Mouse (Mus musculus) NIH3T3 (cell line): ENCODE measurements at regions not wholly inside any gene's neighbourhood (a gene's known extent, or its start where the extent isn't known, plus 50 kb on each side); places are given as distances from the start of the nearest gene placed in this dataset.

ENCODE experiments used
- DNase-seq: peaks from one replicate; pipeline ENCODE4 v3.0.0-alpha.2; 2012; ENCODE audit warnings: low read depth

- DNase-seq = no peak
Observed at GRCm38 (mm10) chr5:64499131-64499530, 304.1 kb upstream of the Klf3 start.

DNA sequence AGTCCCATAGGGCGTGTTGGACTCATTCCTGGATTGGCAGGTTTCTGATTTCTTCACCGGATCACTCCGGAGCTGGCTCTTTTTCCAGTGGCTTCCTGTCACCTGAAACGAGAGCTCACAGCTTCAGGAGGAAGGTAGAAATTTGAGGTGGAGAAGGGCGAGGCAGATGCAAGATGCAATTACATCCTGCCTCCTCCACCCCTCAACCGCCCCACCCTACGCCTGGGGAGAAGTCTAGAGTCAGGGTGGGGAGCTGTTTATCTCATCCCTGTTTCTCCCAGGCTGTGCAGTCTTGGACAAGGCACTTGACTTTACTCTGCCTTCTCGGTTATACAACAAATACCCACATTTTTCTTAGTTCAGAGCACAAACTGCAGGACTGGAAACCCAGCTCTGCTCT, 302.8 kb upstream of the Klf3 start:
- no peak for DNase-seq

DNA sequence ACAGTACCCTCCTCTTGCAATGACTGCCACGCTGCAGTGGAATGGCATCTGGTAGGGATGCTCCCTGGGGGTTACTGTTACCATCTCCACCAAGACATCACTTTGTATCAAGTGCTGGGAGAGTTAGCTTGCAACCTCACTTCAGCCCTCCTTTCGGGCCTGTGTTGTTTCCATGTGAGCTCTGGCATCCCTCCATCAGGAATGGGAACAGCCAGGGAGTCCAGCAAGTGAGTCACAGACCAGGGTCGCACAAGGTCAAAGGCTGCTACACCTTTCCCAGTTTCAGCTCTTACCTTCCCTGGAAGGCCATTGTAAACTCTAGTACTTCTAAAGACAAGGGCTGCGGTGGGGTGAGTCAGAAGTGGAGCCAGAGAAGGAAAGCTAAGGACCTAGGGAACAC, 302.3 kb upstream of the Klf3 start:
- DNase-seq = peak; percentile 71

DNA sequence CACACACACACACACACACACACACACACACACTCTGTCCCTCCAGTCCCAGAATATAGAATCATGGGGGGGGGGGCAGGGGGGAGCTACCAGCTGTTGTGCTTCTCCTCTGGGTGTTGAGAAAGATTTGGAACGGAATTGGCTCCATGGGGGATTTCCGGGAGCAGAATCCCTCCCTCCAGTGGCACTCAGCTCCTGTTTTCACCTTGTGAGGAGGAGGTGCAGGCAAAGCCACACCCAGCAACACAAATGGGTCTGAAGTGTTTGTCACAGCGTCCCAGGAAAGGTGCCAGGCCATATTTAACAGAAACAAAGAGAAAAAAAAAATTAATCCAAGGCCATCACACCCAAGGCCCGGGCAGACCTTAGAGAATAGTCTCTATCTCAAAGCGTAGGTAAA, 301.4 kb upstream of the Klf3 start:
- DNase-seq = no peak

DNA sequence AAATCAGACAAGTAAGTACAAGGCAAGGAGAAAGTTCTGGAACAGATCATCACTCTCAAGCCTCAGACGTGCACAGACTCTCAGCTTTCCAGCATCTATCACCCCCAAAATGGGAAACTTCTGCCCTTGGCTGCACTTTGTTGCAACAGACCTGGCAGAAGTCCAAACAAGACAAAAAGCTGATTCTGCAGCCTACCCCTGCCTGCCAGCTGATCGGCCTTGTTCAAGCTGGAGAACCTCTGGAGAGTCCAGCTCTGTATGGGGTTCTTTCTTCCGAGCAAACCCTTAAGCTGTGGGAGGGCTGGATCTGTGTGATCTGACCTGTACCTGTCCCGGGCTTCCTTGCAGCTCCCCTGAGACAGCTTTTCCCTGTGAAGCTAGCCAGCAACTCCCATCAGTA, 299.7 kb upstream of the Klf3 start:
- peak; percentile 96 for DNase-seq

DNA sequence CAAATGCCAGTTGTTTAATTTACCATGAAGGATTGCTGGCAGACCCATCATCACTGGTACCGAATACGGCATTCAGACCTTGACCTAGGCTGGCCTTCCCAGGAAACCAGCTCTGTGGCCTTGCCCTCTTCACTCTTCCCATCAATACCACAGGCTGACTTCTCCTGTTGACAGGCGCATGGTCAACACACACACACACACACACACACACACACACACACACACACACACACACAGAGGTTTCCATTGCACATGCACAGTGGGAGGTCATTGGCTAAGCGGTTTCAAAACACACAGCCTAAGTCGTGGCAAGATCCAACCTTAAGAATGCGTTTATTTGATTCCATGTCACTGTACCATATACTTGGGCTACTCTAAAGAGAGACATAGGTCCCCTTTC, 298.7 kb upstream of the Klf3 start:
- peak; percentile 36 for DNase-seq

- peak; percentile 82 for DNase-seq
Observed at GRCm38 (mm10) chr5:64505227-64505834, 297.9 kb upstream of the Klf3 start.

GRCm38 (mm10) chr5:64505835-64506600, 297.2 kb upstream of the Klf3 start:
- peak; percentile 85 for DNase-seq

DNA sequence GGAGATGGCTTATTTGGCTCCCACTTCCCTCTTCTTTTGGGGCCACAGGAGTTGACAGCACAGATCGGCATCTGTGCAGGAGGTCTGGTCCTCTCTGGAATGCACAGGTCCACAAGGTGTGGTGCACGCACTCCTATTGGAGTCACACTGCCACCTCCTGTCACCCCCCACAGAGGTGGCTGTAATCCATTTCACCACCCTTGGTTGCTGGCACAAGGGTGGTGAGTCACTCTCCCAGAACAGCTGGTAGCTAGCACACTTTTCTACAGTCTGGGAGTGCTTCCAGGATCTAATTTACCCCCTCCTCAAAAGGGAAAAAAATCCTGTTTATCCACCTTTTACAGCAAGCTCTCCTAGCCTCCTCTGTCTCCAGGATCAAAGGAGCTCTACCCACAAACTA, 294.6 kb upstream of the Klf3 start:
- peak; percentile 79 for DNase-seq

GRCm38 (mm10) chr5:64513155-64513945, 289.8 kb upstream of the Klf3 start:
- no peak for DNase-seq

DNA sequence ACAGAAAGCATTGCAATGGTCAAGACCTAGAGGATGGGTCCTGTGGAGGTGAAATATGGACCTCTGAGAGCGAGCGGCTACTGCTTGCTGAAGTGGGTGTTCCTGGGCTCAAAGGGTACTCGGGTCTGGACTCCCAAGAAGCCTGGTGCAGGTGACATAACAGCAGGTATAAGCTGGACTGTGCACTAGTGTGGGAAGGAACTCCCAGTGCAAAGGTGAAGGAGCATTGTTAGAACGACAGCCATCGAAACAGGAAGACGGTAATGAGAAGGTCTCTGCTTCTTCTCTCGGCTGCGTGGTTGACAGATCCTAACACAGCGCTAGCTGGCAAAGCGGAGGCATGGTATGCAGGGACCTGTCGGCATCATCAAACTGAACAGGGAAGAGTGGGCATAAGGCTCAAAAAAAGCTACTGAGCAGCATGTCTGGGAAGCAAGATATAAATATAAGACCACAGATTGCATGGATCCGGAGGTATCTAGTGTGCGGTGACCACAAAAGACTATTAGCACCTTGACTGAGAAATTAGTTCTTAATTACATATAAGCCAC, 287.0 kb upstream of the Klf3 start:
- DNase-seq = no peak

DNA sequence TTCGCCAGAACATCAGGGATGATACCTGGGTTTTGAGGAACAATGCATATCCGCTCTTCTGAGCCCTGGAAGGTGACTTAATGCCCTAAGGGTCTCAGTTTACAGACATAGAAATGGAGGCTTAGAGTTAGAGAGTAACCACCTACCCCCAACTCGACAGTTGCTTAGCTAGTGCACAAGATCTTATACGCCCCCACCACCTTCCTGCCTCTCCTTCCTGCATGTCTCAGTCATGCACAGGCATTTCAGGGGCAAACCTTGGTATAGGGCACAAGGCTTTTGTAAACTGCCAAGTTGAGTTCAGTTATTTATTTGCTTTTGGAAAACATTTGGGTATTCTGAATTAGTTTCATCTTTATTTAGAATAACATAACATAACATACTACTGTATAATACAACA, 285.9 kb upstream of the Klf3 start:
- DNase-seq = no peak

GRCm38 (mm10) chr5:64517835-64518234, 285.4 kb upstream of the Klf3 start:
- DNase-seq = peak; percentile 72

- DNase-seq = peak; percentile 60
Observed at GRCm38 (mm10) chr5:64519036-64519435, 284.2 kb upstream of the Klf3 start.

DNA sequence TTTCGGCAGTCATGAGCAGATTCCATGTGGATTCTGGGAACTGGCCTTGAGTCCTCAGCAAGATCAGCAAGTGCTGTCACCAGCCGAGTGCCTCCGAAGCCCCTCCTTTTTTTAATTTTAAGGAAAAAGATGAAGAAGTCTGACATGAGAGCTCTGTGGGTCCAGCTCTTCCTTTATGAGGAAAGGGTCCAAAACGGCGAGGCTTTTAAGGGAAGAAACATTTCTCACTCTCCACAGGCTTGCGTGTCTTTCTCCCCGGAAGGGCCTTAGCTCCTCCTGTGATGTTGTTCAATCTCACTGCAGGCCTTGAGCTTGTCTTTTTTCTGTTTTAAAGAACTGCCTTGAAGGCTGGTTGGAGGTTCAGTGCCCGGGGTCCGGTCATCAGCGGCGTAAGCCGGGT, 283.5 kb upstream of the Klf3 start:
- no peak for DNase-seq

- peak; percentile 20 for DNase-seq
Observed at GRCm38 (mm10) chr5:64521401-64521800, 281.8 kb upstream of the Klf3 start.

GRCm38 (mm10) chr5:64521969-64522368, 281.2 kb upstream of the Klf3 start:
- peak; percentile 66 for DNase-seq

DNA sequence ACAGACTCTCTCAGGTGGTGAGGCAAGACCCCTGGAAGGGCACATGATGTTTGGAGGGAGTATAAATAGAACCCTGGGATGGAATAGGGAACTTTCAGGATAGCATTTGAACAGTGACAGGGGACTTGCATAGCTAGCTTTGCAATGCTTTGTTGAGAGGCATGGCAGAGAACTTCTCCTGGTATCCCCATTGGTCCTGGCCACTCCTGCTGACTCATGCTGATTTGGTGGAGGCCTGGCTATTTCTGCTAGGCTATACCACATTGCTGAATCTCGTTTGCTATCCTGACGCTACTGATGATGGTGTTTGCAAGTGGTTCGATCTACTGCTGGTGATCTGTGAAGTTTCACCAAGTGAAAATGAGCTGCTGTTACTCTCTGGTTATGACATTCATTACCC, 276.7 kb upstream of the Klf3 start:
- DNase-seq = no peak

GRCm38 (mm10) chr5:64527962-64528361, 275.2 kb upstream of the Klf3 start:
- DNase-seq = peak; percentile 76

GRCm38 (mm10) chr5:64534371-64534770, 268.8 kb upstream of the Klf3 start:
- DNase-seq = peak; percentile 74

GRCm38 (mm10) chr5:64534947-64535346, 268.2 kb upstream of the Klf3 start:
- no peak for DNase-seq

- no peak for DNase-seq
Observed at GRCm38 (mm10) chr5:64535546-64535945, 267.6 kb upstream of the Klf3 start.
